Mouse (Mus musculus) gastrocnemius, postnatal 4 days (tissue): ENCODE results near the gene Exosc2. TPM values are rescaled to one million over a fixed set of nuclear protein-coding genes. Genes with fewer than 3 reads are reported as not detected.

Experiments
- DNase-seq, 2 experiments: peaks; one replicate each; pipeline ENCODE4 v3.0.0; 2021 to 2022; ENCODE audit warnings: low spot score in 2 of 2, mixed read lengths in 2 of 2
- long read RNA-seq, 2 experiments: library from polyadenylated mRNA; stranded (forward); transcript quantifications; one replicate each; pipeline ENCODE4 v2.0.0; 2021
- total RNA-seq, 2 experiments: library from RNA; stranded (reverse); gene quantifications; 2 replicates each; pipeline ENCODE4 v1.2.3; 2021

Exosc2 gene
- total RNA-seq: 10 to 100 TPM; 18.0 to 20.1 TPM
- long read RNA-seq, experiment 1, transcript Exosc2-201 (9 exons, 1,686 nt): major isoform, 27 of 29 reads
- long read RNA-seq, experiment 1, partial matches to known transcripts: 1 of 29 reads
- long read RNA-seq, experiment 1, other reads (novel, unspliced or antisense): 1 of 29 reads
- long read RNA-seq, experiment 2, transcript Exosc2-201 (9 exons, 1,686 nt): major isoform, 16 of 18 reads
- long read RNA-seq, experiment 2, partial matches to known transcripts: 1 of 18 reads
- long read RNA-seq, experiment 2, other reads (novel, unspliced or antisense): 0 of 18 reads

GRCm38 (mm10) chr2:31670551-31671035 lies at the start of gene Exosc2:
Gene Exosc2, plus strand, starts transcription at chr2:31670715.
- peak; percentile 74 to 90 for DNase-seq

DNA sequence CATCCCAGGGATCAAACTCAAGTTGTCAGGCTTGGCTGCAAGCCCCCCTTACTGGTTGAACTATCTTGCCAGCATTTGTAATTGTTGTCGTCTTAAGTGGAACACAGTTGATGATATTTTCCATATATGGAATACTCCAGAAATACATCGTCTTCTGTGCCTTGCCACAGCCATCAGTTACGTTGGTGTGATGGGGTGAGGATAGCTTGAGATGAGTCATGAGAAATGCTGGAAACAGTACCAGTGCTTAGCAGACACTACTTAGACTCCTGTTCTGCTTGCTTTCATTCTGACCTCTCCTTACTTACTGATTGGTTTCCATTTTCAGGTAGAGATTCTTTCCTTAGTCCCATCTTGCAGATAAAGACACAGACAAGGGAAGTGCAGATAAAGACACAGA lies 37.0 kb upstream of the Exosc2 start:
- no peak for DNase-seq

DNA sequence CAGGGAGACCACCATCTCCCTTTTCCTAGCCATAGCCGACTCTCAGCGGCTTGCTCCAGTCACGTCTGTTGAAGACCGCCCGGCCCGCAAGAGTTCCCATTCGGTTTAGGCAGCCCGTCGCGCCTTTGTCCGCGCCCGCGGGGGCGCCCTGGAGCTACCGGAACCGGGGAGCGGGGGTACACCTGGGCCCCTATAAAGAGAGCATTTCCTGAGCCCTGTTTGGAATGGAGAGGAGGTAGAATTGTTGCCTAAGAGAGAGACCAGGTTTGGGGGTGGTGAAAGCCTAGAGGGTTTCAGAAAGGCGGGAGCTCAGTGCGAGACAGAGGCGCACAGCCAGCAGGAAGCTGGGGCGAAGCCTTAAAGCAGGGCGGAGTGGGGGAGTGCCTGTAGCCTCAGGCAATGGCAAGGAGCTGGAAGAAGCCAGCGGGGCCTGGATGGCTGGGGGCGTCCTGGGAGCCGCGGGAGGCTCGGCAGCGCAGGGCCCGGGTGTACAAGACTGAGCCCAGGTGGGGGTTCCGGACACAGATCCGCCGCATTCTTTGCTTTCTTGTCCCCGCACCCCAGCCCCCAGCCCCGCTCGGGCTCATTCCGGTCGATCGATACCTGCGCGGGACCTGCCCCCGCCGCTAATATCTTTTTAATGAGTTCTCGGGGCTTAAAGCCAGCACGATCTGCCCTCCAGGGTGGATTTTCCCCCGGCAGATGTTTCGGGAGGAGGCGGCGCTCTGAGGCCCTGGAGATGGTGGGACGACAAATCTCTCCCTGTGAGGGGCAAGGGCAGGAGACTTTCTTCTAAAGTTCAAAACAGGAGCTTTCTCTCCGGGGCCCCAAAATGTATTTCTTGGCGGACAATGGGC lies 35.0 kb upstream of the Exosc2 start:
- DNase-seq: no peak

DNA sequence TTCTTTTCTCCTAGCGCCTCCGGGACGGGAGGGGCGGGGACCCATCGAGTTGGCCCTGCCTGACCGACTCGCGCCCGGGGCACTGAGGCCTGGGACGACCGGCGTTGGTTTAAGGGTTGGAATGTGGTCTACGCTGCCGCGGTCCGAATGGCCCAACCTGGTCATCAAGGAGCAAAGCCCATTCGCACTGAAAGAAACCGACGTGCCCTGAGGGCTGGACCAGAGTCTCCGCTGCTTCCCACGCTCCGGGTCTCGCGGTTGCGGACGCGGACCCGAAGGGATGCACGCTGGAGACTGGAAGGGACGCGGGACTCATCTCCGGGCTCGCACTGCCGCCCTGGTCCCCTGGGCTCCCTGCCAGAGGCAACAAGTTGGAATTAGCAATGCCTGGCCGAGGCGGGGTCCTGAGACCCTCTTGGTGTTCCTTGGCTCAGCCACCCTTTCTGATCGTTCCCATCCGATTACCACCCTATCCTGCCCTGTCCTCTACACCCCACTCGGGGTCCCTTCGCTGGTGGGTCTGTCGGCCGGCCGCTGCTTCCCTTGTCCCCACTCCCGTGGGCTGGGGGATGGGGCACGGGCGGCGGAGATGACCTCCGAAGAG lies 34.3 kb upstream of the Exosc2 start:
- DNase-seq: no peak

DNA sequence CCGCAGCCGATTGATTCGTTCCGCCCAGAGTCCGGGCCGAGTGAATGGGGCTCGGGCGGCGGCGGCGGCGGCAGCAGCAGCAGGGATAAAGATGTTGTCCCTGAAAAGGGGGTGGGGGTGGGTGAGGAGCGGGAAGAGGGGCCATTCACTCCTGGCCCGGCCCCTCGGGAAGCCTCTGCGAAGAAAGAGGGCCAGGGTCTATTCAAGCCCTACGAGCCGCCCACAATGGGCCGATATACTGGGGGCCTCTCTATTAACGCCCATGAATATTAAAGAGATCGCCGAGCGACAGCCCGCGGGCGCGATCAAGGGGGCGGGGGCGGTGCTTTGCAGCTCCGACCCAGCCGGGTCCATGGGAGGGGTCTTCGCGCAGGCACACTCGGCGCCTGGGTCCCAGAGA lies 33.8 kb upstream of the Exosc2 start:
- DNase-seq: no peak

GRCm38 (mm10) chr2:31637311-31637710 lies 33.2 kb upstream of the Exosc2 start:
- DNase-seq: no peak

DNA sequence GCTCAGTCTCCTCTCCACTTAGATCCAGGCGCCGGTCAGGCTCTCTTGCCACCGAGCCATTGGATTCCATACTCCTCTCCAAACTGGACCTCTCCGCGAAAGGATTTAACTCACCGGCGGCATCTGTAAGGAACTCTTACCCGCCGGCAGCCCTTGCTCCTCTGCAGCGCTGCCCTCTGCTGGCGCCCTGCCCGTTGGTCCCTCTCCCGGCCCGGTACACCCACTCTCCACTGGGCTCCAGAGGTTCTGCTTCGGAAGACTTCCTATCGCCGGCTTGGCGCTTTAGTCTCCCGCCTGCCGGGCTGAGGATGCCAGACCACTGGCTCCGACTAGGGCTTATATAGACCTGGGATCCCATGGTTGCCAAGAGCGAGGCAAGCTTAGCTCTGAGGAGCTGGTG lies 32.7 kb upstream of the Exosc2 start:
- DNase-seq: peak in 1 of 2 experiments; percentile 35

- DNase-seq: no peak
These were observed 31.7 kb upstream of the Exosc2 start for GRCm38 (mm10) chr2:31638581-31639465.

DNA sequence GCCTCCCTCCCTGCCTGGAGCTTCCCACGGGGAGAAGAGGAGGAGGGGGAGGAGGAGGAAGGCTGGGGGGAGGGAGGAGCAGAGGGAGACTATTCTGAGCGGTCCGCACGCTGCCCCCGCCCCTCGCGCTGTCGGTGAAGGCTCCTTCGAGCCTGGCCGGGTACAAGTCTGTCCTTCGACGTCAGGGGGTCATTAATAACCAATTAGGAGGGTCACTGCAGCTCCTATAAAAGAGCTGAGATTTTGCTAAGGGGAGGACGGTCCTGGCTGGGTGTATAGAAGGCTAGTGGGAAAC lies 31.1 kb upstream of the Exosc2 start:
- DNase-seq: no peak

GRCm38 (mm10) chr2:31639901-31640608 lies 30.5 kb upstream of the Exosc2 start, which contains the start of gene Prdm12:
Gene Prdm12, plus strand, starts transcription at chr2:31640037.
- no peak for DNase-seq

DNA sequence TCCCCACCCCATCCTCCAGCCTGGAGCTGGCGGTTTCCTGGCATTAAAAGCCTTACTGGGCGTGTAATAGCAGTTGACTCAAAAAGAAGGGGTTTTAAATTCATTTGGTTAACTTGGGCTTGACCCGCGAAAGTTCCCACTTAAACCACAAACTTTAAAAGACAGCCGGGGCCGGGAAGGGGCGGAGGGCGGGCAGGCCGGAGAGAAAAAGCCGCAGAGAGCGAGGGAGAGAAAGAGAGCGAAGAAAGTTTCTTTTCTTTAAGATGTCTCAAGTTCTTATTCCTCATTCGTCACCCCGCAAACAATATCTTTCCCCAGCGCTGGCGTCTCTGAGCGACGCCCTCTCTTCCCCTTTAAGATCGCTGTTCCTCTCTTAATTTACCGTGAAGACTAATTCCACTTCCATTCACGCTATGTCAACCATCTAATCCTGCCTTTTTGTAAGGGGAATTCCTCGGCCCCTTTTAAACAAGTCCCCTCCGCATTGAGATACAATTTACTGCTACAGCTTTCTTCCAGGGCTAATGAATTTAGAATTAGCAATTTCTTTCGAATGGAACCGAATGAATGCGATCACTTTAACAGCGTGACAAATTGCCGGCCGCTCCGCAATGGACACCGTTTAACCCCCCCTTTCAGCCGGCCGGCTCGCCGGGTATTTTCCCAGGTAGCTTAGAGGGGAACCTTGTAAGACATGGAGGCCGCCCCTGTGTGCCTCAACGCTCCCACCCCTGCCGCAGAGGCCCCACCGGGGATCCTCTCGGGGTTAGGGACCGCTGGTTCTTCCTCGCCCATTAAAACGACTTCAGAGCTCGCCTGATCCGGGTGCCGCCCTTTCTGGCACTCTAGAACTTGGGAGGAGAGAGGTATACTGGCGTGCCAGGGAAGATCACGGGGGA lies 29.7 kb upstream of the Exosc2 start:
- no peak for DNase-seq

DNA sequence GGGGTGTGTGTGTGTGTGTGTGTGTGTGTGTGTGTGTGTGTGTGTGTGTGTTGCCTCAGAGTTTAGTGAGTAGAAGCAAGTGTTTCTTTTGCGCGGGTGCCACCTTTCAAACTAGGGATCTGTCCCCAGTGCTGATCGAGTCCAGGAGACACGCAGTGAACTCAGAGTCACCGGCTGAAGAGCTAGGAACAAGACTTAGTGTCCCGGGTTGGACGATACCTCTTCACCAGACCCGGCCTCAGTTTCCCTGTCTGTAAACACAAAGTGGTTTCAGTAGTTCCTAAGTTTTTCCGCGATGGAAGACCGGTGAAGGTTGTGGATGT lies 29.0 kb upstream of the Exosc2 start:
- no peak for DNase-seq

DNA sequence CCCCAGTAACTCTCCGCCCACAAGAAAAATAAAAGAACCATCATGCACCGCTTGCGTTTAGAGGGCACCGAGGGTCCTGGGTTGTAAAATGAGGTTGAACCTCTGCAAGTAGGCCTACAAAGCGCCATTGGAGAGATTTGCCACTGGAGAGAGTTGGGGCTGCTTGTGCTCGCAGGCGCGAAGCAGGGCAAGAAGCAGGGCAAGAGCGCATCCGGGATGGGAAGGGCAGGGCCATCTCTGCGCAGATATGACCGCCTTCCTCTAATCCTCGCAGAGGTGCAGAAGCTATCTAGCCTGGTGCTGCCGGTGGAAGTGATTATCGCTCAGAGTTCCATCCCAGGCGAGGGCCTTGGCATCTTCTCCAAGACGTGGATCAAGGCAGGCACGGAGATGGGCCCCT lies 28.6 kb upstream of the Exosc2 start:
- DNase-seq: no peak

DNA sequence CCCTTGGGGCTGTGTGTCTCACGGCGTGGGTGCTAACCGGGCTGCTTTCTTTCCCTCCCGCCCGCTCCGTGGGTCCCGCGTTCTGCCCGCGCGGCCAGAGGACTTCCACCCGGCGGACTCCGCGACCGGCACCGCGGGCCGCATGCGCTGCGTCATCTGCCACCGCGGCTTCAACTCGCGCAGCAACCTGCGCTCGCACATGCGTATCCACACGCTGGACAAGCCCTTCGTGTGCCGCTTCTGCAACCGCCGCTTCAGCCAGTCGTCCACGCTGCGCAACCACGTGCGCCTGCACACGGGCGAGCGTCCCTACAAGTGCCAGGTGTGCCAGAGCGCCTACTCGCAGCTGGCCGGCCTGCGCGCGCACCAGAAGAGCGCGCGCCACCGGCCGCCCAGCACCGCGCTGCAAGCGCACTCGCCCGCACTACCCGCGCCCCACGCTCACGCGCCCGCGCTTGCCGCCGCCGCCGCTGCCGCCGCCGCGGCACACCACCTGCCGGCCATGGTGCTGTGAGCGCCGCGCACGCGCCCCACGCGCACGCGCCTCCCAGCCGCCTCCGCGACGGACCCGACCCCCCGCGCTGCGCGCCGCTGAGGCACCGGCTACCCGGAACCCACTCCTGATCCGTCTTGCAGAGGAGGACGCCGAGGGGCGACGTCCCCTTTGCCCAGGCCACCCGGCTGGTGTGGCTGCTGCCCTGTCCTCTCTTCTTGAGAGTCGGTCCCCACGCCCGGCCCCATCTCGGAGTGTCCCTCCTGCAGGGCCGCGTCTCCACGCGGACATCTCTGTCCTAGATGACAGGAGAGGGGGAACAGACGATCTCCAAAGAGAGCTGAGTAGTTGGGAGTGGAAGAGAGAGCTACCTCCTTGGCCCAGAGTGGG lies 16.3 kb upstream of the Exosc2 start:
- DNase-seq: no peak

DNA sequence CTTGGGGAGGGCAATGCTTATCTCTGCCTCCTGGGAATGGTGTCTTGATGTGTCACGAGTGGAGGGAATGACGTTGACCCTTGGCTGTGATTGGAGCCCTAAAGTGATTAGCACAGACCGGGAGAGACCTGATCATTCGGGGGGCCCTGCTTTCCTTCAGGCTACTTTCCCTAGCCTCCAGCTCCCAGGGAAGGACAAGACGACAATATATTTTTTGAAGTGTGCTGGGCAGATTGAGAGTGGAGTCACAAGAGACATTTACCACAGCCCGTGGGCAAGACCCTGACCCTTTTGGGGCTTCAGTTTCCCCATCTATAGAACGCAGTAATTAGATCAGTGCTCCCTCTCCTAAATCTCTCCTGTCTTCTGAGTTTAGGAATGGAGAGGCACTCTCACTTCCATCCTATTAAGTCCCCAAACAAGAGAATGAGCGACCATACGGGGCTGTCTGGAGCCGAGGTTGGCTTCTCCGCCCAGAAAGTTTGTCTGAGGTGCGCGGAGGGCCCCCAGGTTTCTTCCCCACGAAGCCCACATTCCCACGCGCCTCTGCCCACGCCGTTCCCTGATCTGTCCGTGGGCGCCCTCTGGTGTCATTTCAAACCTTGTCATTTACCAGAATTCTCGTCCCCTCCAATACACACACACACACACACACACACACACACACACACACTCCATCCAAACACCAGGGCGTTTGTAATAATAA lies 15.5 kb upstream of the Exosc2 start:
- peak in 1 of 2 experiments; percentile 51 for DNase-seq

GRCm38 (mm10) chr2:31656374-31656773 lies 14.1 kb upstream of the Exosc2 start:
- no peak for DNase-seq

GRCm38 (mm10) chr2:31662939-31663803 lies 7.3 kb upstream of the Exosc2 start:
- no peak for DNase-seq
